Mouse (Mus musculus) layer of hippocampus, postnatal 10 days (tissue): ENCODE data around the gene Cyct. TPM values are rescaled to one million over a fixed set of nuclear protein-coding genes. Genes with fewer than 3 reads are reported as not detected.
A peak's percentile ranks its signal among the peaks of the same experiment; 100 is the strongest.

Experiments
- DNase-seq, 2 experiments: peaks; one replicate each; pipeline ENCODE4 v3.0.0; 2021; ENCODE audit warnings: low spot score in 2 of 2
- microRNA-seq, 2 experiments: library from miRNA; unstranded; fragments of <30 nt; microRNA quantifications; one replicate each; pipeline ENCODE4 v1.2.0; 2021
- total RNA-seq, 2 experiments: library from RNA; stranded (reverse); gene quantifications; 2 replicates each; pipeline ENCODE4 v1.2.3; 2021

The Cyct gene
- total RNA-seq, 2 experiments from 2014 or later, result 0.56 TPM; not detected in 1

DNA sequence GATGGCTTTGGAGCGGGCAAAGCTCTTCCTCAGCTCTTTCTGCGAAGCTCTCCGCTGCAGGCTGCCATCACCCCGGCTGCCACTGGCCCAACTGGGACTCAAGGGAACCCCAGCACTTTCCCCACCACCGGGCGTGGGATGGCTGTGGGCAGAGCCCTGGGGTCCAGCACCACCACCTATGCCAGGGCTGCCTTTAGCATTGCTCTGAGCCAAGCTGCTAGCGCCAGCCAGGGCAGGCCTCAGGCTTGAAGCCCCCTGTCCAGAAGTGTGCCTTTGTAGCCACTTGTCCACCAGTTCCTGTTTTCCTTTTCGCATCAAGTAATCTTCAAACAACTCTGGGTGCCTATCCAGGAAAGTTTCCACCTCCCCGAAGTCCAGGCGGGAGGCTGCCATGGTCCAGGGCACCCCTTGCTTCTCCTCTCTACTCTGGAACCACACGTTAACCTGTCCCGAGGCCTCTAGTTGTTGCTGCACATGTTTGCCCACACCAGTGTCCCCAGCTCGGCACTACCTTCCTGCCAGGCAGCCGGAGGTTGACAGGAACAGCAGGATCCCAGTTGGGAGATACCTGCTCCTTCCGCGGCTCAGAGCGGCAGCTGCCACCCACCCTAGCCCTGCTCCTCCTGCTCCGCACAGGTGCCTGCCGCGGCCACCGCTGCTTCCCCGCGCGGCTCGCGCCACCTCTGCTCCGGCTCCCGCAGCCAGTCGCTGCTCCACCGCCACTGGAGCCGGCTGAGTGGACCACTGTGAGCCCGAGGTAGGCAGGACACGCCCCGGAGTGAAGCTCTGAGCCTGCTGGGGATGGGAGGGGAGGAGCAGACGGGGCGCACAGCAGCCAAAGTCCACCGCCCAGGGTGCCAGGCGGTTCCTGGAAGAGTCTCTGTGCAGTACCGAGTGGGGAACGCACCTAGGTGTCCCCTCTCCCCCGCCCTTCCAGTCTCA is 21.8 kb downstream of the Cyct start, which contains the start of gene Pde11a:
Pde11a (minus strand) TSS at position 560 of the 942 bp plus-strand sequence.
- DNase-seq, result peak; percentile 18 to 24

DNA sequence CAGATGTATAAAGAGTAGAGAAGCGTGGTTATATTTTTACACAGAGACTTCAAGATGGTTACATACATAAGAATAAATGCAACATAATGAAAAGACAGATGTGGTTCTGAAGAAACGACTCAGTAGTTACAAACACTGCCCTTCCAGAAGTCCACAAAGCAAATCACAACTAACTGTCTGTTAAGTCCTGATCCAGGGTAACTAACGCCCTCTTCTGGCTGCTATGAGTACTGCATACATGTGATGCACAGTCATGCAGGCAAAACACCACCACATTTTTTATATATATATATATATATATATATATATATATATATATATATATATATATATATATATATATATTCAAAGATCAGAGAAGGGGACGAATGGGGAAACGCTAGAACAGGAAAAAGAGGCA is 25.7 kb downstream of the Cyct start:
- peak in 1 of 2 experiments; percentile 33 for DNase-seq

DNA sequence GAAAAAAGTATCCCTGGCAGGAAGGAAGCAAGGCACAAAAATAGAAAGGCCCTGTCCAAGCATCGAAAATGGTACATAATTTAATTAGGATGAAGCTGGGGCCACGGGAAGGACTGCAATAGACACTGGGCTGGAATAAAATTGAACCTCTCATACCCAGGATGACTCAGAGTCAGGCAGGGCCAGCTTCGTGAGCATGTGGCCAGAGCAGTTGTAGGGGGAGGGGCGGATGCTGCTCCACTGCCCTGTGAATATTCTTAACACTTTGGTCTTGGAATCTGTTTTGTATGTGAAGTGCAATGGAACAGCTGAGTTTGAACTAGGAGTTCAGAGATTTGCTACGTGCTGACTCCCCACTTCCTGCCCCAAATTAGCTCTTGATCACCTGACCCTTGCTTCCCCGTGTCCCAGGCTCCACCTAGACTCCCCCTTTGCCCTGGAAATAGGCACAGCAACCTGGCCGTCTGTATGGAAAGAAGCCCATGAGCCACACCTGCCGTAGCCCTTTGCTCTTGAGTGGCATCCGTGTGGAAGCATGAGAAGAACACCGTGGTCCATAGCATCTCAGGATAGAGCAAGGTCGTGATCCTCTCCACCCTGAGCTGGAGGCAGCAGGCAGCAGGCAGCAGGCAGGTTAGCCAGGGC is 28.0 kb downstream of the Cyct start:
- no peak for DNase-seq

DNA sequence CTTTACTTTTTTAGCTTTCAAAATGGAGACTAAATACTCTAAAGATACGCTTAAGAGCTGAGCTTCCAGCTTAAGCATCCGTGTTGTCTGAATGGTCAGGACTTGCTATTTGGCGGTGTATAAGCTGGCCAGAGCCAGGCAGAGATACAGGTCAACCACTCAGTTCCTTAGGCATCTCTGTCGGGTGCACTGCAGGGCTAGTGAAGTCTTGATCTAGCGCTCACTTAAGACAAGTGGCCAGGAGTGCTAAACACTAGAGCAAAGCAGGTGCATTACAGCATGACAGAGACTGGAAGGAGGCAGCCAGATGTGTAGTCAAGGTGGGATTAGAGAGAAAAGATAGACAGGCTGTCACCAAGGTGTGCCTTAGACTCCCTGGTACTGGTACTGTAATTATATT is 30.2 kb downstream of the Cyct start:
- DNase-seq, result no peak

DNA sequence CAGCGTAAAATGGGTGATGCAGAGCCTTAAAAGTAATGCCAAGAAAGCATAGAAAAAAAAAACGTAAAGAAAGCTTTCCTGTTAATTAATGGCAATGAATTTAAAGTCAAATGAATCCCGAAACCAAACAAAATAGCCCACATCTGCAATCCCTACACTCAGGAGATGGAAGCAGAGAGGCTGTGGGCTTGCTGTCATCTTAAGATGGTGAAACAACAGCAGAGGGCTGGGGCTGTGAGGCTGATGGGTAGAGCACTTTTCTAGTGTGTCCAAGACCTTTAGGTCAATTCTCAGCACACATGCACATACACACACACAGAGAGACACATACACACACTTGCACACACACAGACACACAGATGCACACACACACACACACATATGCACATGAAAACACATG is 34.1 kb downstream of the Cyct start:
- no peak for DNase-seq

DNA sequence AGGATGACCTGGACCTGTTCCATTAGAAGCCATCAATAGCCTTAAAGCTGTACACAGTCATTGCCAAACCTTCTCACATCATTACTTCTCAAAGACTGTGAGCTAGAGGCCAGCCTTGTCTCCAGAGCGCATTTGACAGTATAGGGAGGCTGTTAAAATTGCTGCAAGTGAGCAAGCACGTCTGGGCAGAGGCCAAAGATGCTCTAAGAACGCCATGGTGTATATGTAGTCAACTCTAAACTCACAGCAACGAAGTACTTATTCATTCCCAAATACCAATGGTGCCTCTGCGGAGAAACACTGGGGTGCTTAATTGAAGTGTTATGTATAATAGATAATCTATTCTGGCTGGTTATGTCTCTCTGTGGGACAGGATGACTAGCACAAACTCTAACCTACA is 35.8 kb downstream of the Cyct start:
- no peak for DNase-seq

DNA sequence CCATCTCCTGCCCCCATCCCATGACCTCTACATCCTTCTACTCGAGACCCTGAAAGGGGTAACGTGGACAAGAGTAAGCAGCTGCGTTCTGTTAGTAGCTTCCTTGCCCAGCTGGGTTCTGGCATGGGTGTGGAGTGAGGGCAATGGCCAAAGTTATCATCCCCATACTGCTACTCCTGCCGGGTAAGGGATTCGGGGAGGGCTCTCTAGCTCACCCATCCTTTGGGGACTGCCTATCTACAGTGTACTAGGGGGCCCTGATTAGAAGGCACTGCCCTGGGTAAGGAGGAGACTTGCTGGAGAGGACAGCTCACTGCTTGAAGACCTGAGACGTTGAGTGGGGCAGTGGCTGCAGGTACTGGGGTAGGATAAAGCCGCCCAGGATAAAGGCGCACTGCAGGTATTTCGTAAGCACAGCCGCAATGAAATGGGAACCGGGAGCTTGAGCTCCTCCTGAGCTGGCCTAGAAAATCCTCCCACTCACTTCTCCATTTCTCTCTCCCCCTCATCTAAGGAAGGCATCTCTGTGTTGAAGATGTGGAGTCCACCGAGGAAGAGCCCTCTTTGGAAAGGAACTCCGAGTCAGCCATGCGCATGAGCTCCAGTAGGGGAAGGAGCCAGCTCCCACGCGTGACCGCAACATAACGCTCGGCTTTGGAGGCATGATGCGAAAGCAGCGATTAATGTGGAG is 36.9 kb downstream of the Cyct start:
- no peak for DNase-seq

DNA sequence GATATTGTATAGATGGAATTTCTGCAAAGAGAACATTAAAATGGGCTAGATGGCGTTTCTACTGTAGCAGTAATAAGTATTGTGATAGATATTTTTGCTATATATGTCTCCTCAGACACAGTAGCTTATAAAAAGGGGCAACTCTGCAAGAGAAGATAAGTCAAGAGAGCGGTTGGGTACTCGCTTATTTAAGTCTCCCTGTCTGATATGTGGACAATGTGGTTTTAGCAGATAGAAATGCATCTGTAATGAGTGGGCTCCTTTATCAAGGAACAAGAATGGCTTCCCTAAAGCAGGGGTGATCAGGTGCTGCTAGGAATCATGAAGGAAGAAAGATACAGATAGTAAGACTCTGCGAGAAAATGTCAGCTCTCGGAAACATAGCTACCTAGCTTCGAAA is 39.9 kb downstream of the Cyct start:
- no peak for DNase-seq

DNA sequence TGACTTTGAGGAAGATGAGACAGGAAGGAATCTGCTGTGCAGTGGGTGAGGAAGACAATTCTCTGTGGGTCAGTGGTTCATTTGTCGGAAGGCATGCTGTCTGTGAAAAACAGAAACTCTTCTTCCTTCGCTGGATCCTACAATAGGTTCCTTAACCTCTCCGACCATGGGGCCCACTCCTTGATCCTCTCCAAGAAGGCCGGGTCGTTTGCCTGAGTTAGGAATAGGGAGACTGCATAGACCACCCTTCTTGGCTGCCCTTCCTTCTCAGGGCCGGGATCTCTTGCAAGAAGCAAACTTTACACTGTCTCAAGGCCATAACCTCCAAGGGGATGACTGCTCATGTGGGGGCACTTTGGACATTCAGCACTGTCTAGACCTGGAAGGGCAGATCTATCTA is 41.0 kb downstream of the Cyct start:
- DNase-seq, result no peak

Small RNA genes lying within 50 kb of the gene (microRNA-seq; reads per million reads assigned to microRNA genes)
- gene Gm44337, result 0 reads per million in 2 experiments

Other genes starting within 250 kb of the Cyct start
- 1 to 10 TPM; 5.0 to 6.4 TPM for gene Pde11a, start 21.7 kb downstream of the Cyct start, total RNA-seq
- gene Rbm45, start 9.5 kb upstream of the Cyct start, total RNA-seq, result 10 to 100 TPM; 38.8 to 42.1 TPM
- gene Osbpl6, start 46.1 kb upstream of the Cyct start, total RNA-seq, result 10 to 100 TPM; 53.1 to 57.8 TPM